Mouse (Mus musculus) liver, embryonic 14.5 days (tissue): Measurements from ENCODE around the gene Sytl3. TPM values are rescaled to one million over a fixed set of nuclear protein-coding genes. Genes with fewer than 3 reads are reported as not detected.
"Not testable (repeated sequence)": the region's sequence is repeated elsewhere in the genome, so short reads cannot be mapped to it uniquely, and the experiment has no call there.

Source experiments
- ATAC-seq: fragments of 200-750 bp; cut with Nextera tagmentation; 2 replicates; pipeline ENCODE4 v1.8.0; 2017; ENCODE audit warnings: moderate number of reproducible peaks, mild to moderate bottlenecking, moderate library complexity; ENCODE audit not compliant: insufficient read depth
- DNase-seq, 3 experiments: peaks; one replicate each; pipeline ENCODE4 v3.0.0-alpha.2; 2012 to 2013; ENCODE audit warnings: low read depth in 3 of 3, low spot score in 3 of 3
- H3K27ac ChIP-seq: fragments of 300-500 bp; sonication (generic); 2 replicates; pipeline ENCODE4 v1.5.1; 2014; ENCODE audit warnings: moderate library complexity, mild to moderate bottlenecking, control low read depth, inconsistent platforms
- H3K27me3 ChIP-seq: fragments of 300-500 bp; sonication (generic); 2 replicates; pipeline ENCODE4 v1.6.1; 2014; ENCODE audit warnings: mild to moderate bottlenecking, low read length, moderate library complexity; ENCODE audit not compliant: control insufficient read depth, insufficient read depth
- H3K36me3 ChIP-seq: fragments of 300-500 bp; sonication (generic); replicated peaks from 2 replicates; pipeline ENCODE4 v1.6.1; 2014; ENCODE audit warnings: low read depth; ENCODE audit not compliant: control insufficient read depth, insufficient read depth
- H3K4me1 ChIP-seq, 2 experiments: fragments of 200-500 bp in 1 of 2; fragments of 300-500 bp in 1 of 2; sonication (generic) in 1 of 2; replicated peaks; 2 replicates each; pipeline ENCODE4 v1.6.1; 2012 to 2014; ENCODE audit warnings: antibody characterized with exemption in 1 of 2, inconsistent platforms in 1 of 2, low read length in 1 of 2; ENCODE audit not compliant: control insufficient read depth in 2 of 2, insufficient read depth in 2 of 2
- H3K4me2 ChIP-seq: fragments of 300-500 bp; sonication (generic); 2 replicates; pipeline ENCODE4 v1.6.1; 2014; ENCODE audit warnings: low read depth, mild to moderate bottlenecking, control low read depth, moderate library complexity
- H3K4me3 ChIP-seq, 2 experiments: fragments of 200-500 bp in 1 of 2; fragments of 300-500 bp in 1 of 2; sonication (generic) in 1 of 2; 2 replicates each; pipeline ENCODE4 v1.5.1; 2012 to 2014; ENCODE audit warnings: low read depth in 2 of 2, low read length in 2 of 2, mild to moderate bottlenecking in 2 of 2, control low read depth in 1 of 2, inconsistent platforms in 1 of 2, moderate library complexity in 1 of 2; ENCODE audit not compliant: insufficient read depth in 1 of 2
- H3K9ac ChIP-seq: fragments of 300-500 bp; sonication (generic); replicated peaks from 2 replicates; pipeline ENCODE4 v1.6.1; 2014; ENCODE audit warnings: mild to moderate bottlenecking, control low read depth, moderate library complexity
- H3K9me3 ChIP-seq: fragments of 300-500 bp; sonication (generic); 2 replicates; pipeline ENCODE4 v1.6.1; 2016; ENCODE audit warnings: low read length, mixed read lengths; ENCODE audit not compliant: control insufficient read depth
- WGBS: fragments of 180-500 bp; shearing (Covaris S2); extraction: QIAGEN DNeasy Blood & Tissue Kit; methylation state at CpG from one replicate; pipeline ENCODE4 v1.1.7; 2014; ENCODE audit not compliant: insufficient replicate concordance; 5-methylcytosine and 5-hydroxymethylcytosine counted together
- polyA plus RNA-seq, 2 experiments: library from polyadenylated mRNA; depleted of rRNA in 1 of 2; stranded (reverse) in 1 of 2; unstranded in 1 of 2; fragments of >200 nt; fragmentation: Nextera tagmentation in 1 of 2; extraction: Ambion mirVana in 1 of 2; gene quantifications; 2 replicates each; pipeline versions ENCODE4 v1.2.1 to v1.2.3; 2012 to 2014

Gene Sytl3
- polyA plus RNA-seq, 2 experiments, result 0.06 TPM; not detected in 1

GRCm38 (mm10) chr17:6639486-6639885 is 19.4 kb upstream of the Sytl3 start:
- H3K27me3 ChIP-seq, H3K9ac ChIP-seq, H3K4me1 ChIP-seq, H3K27ac ChIP-seq, H3K36me3 ChIP-seq, H3K4me3 ChIP-seq, ATAC-seq, H3K9me3 ChIP-seq, DNase-seq, H3K4me2 ChIP-seq: not testable (repeated sequence)
- WGBS, result 78% methylated on average over 14 of the region's 21 CpGs

- ATAC-seq, H3K9me3 ChIP-seq, H3K27ac ChIP-seq, H3K27me3 ChIP-seq, DNase-seq, H3K9ac ChIP-seq, H3K4me2 ChIP-seq, H3K36me3 ChIP-seq, H3K4me3 ChIP-seq, H3K4me1 ChIP-seq: not testable (repeated sequence)
- 78% methylated on average over 10 of the region's 10 CpGs for WGBS
These were observed 18.8 kb upstream of the Sytl3 start for GRCm38 (mm10) chr17:6640044-6640637.

GRCm38 (mm10) chr17:6640771-6641429 is 18.0 kb upstream of the Sytl3 start:
- not testable (repeated sequence) for H3K27ac ChIP-seq, ATAC-seq, H3K4me3 ChIP-seq, H3K4me1 ChIP-seq, DNase-seq, H3K27me3 ChIP-seq, H3K9ac ChIP-seq, H3K36me3 ChIP-seq, H3K9me3 ChIP-seq, H3K4me2 ChIP-seq
- 61% methylated on average over 14 of the region's 14 CpGs for WGBS

- not testable (repeated sequence) for H3K9ac ChIP-seq, H3K4me1 ChIP-seq, H3K4me3 ChIP-seq, H3K27me3 ChIP-seq, DNase-seq, H3K4me2 ChIP-seq, H3K9me3 ChIP-seq, H3K36me3 ChIP-seq, ATAC-seq, H3K27ac ChIP-seq
- 87% methylated on average over 7 of the region's 9 CpGs for WGBS
These were observed 14.7 kb upstream of the Sytl3 start for GRCm38 (mm10) chr17:6644210-6644609.

- DNase-seq, H3K27ac ChIP-seq, H3K36me3 ChIP-seq, H3K4me2 ChIP-seq, H3K4me3 ChIP-seq, H3K9me3 ChIP-seq, H3K9ac ChIP-seq, ATAC-seq, H3K4me1 ChIP-seq, H3K27me3 ChIP-seq: not testable (repeated sequence)
- WGBS, result 64% methylated on average over 4 of the region's 4 CpGs
These were observed 14.2 kb upstream of the Sytl3 start for GRCm38 (mm10) chr17:6644673-6645072.

GRCm38 (mm10) chr17:6645668-6646067 is 13.2 kb upstream of the Sytl3 start:
- H3K9ac ChIP-seq, H3K27me3 ChIP-seq, H3K27ac ChIP-seq, DNase-seq, H3K36me3 ChIP-seq, H3K9me3 ChIP-seq, H3K4me2 ChIP-seq, ATAC-seq, H3K4me3 ChIP-seq, H3K4me1 ChIP-seq: not testable (repeated sequence)
- 67% methylated on average over 3 of the region's 4 CpGs for WGBS

GRCm38 (mm10) chr17:6646841-6647240 is 12.1 kb upstream of the Sytl3 start:
- 90% methylated on average over 8 of the region's 8 CpGs for WGBS
- not testable (repeated sequence) for ATAC-seq, H3K9ac ChIP-seq, DNase-seq, H3K36me3 ChIP-seq, H3K4me2 ChIP-seq, H3K27me3 ChIP-seq, H3K27ac ChIP-seq, H3K4me3 ChIP-seq, H3K9me3 ChIP-seq, H3K4me1 ChIP-seq

GRCm38 (mm10) chr17:6647452-6647851 is 11.4 kb upstream of the Sytl3 start:
- not testable (repeated sequence) for H3K4me1 ChIP-seq, H3K4me2 ChIP-seq, H3K27ac ChIP-seq, H3K9ac ChIP-seq, H3K36me3 ChIP-seq, DNase-seq, ATAC-seq, H3K9me3 ChIP-seq, H3K27me3 ChIP-seq, H3K4me3 ChIP-seq
- 82% methylated on average over 3 of the region's 3 CpGs for WGBS
